Mouse (Mus musculus) layer of hippocampus, adult 18-20 months (tissue): ENCODE results near the gene Stk39. TPM values are rescaled to one million over a fixed set of nuclear protein-coding genes. Genes with fewer than 3 reads are reported as not detected.
A peak's percentile ranks its signal among the peaks of the same experiment; 100 is the strongest.

Source experiments
- DNase-seq, 2 experiments: peaks; one replicate each; pipeline ENCODE4 v3.0.0; 2022; ENCODE audit warnings: low spot score in 2 of 2
- total RNA-seq, 2 experiments: library from RNA; stranded (reverse); gene quantifications; 2 replicates each; pipeline ENCODE4 v1.2.3; 2021

The Stk39 gene
- total RNA-seq, 2 experiments from 2014 or later, result 82.1 to 82.4 TPM

GRCm38 (mm10) chr2:68463801-68464200 lies 8.3 kb downstream of the Stk39 start:
- no peak for DNase-seq

- no peak for DNase-seq
These were observed 14.0 kb downstream of the Stk39 start for GRCm38 (mm10) chr2:68458115-68458514.

GRCm38 (mm10) chr2:68457455-68458032 lies 14.5 kb downstream of the Stk39 start:
- no peak for DNase-seq

GRCm38 (mm10) chr2:68456899-68457298 lies 15.2 kb downstream of the Stk39 start:
- DNase-seq, result no peak

GRCm38 (mm10) chr2:68452379-68452778 lies 19.7 kb downstream of the Stk39 start:
- no peak for DNase-seq

- DNase-seq, result no peak
These were observed 24.0 kb downstream of the Stk39 start for GRCm38 (mm10) chr2:68448035-68448434.

- no peak for DNase-seq
These were observed 28.9 kb downstream of the Stk39 start for GRCm38 (mm10) chr2:68443141-68443540.

- no peak for DNase-seq
These were observed 29.9 kb downstream of the Stk39 start for GRCm38 (mm10) chr2:68442113-68442717.

GRCm38 (mm10) chr2:68439614-68440013 lies 32.5 kb downstream of the Stk39 start:
- DNase-seq, result no peak

- DNase-seq, result no peak
These were observed 34.1 kb downstream of the Stk39 start for GRCm38 (mm10) chr2:68437920-68438319.

- DNase-seq, result no peak
These were observed 34.9 kb downstream of the Stk39 start for GRCm38 (mm10) chr2:68437216-68437615.

GRCm38 (mm10) chr2:68436305-68436704 lies 35.8 kb downstream of the Stk39 start:
- no peak for DNase-seq

GRCm38 (mm10) chr2:68435494-68436255 lies 36.4 kb downstream of the Stk39 start:
- DNase-seq, result no peak

- no peak for DNase-seq
These were observed 37.1 kb downstream of the Stk39 start for GRCm38 (mm10) chr2:68434997-68435396.

GRCm38 (mm10) chr2:68434576-68434975 lies 37.5 kb downstream of the Stk39 start:
- DNase-seq, result no peak

GRCm38 (mm10) chr2:68433736-68434312 lies 38.2 kb downstream of the Stk39 start:
- no peak for DNase-seq

- no peak for DNase-seq
These were observed 39.2 kb downstream of the Stk39 start for GRCm38 (mm10) chr2:68432834-68433233.

- no peak for DNase-seq
These were observed 40.8 kb downstream of the Stk39 start for GRCm38 (mm10) chr2:68431024-68431962.

- peak in 1 of 2 experiments; percentile 37 for DNase-seq
These were observed 41.6 kb downstream of the Stk39 start for GRCm38 (mm10) chr2:68430493-68430892.

GRCm38 (mm10) chr2:68429436-68429835 lies 42.6 kb downstream of the Stk39 start:
- DNase-seq, result no peak

GRCm38 (mm10) chr2:68426977-68427577 lies 45.0 kb downstream of the Stk39 start:
- no peak for DNase-seq
